Mouse (Mus musculus) midbrain, embryonic 12.5 days (tissue): ENCODE measurements around the gene Galnt10. TPM values are rescaled to one million over a fixed set of nuclear protein-coding genes. Genes with fewer than 3 reads are reported as not detected.

ENCODE experiments used
- ATAC-seq: fragments of 200-750 bp; cut with Nextera tagmentation; 2 replicates; pipeline ENCODE4 v1.8.0; 2017; ENCODE audit warnings: low read depth, moderate TSS enrichment, moderate library complexity; ENCODE audit not compliant: low FRiP score
- H3K27ac ChIP-seq: fragments of 300-500 bp; sonication (generic); replicated peaks from 2 replicates; pipeline ENCODE4 v1.5.1; 2016; ENCODE audit warnings: mild to moderate bottlenecking
- H3K27me3 ChIP-seq: fragments of 300-500 bp; sonication (generic); 2 replicates; pipeline ENCODE4 v1.6.1; 2016; ENCODE audit warnings: mild to moderate bottlenecking
- H3K36me3 ChIP-seq: fragments of 300-500 bp; sonication (generic); 2 replicates; pipeline ENCODE4 v1.6.1; 2016
- H3K4me1 ChIP-seq: fragments of 300-500 bp; sonication (generic); 2 replicates; pipeline ENCODE4 v1.6.1; 2016
- H3K4me2 ChIP-seq: fragments of 300-500 bp; sonication (generic); replicated peaks from 2 replicates; pipeline ENCODE4 v1.6.1; 2016; ENCODE audit warnings: mild to moderate bottlenecking, moderate library complexity
- H3K4me3 ChIP-seq: fragments of 300-500 bp; sonication (generic); 2 replicates; pipeline ENCODE4 v1.5.1; 2016; ENCODE audit warnings: mild to moderate bottlenecking
- H3K9ac ChIP-seq: fragments of 300-500 bp; sonication (generic); replicated peaks from 2 replicates; pipeline ENCODE4 v1.6.1; 2016; ENCODE audit warnings: mild to moderate bottlenecking, moderate library complexity
- H3K9me3 ChIP-seq: fragments of 300-500 bp; sonication (generic); 2 replicates; pipeline ENCODE4 v1.6.1; 2016; ENCODE audit warnings: mild to moderate bottlenecking
- WGBS: fragments of 180-500 bp; shearing (Covaris S2); methylation state at CpG from one replicate; pipeline ENCODE4 v1.1.7; 2016; 5-methylcytosine and 5-hydroxymethylcytosine counted together
- polyA plus RNA-seq: library from polyadenylated mRNA; unstranded; fragments of >200 nt; fragmentation: Nextera tagmentation; extraction: Ambion mirVana; gene quantifications from 2 replicates; pipeline ENCODE4 v1.2.1, GENCODE M21; 2016

The Galnt10 gene
- polyA plus RNA-seq, 1 experiment from 2014 or later, result 26.6 TPM

GRCm38 (mm10) chr11:57683125-57683524 lies 37.9 kb downstream of the Galnt10 start:
- Histone ChIP-seq H3K27me3 (peaks cover 12% of the 10 kb centered on the region; the same call in 1 of the 2 replicates), H3K4me1 (peaks cover 35% of the 10 kb centered on the region), H3K4me2 (no peak overlapping the region), H3K36me3 (no peaks in the 10 kb centered on the region), H3K9ac (no peak overlapping the region), H3K4me3 (no peak overlapping the region), H3K9me3 (no peaks in the 10 kb centered on the region), H3K27ac (no peak overlapping the region)
- WGBS, result 72% methylated on average over 12 of the region's 12 CpGs
- no peak for ATAC-seq

GRCm38 (mm10) chr11:57683931-57684330 lies 38.7 kb downstream of the Galnt10 start:
- 69% methylated on average over 8 of the region's 8 CpGs for whole genome bisulfite sequencing
- Histone ChIP-seq H3K4me2 (no peak overlapping the region), H3K27me3 (peaks cover 12% of the 10 kb centered on the region; the same call in 1 of the 2 replicates), H3K9ac (no peak overlapping the region), H3K9me3 (no peaks in the 10 kb centered on the region), H3K36me3 (no peaks in the 10 kb centered on the region), H3K4me3 (no peak overlapping the region), H3K4me1 (peaks cover 35% of the 10 kb centered on the region), H3K27ac (no peak overlapping the region)
- ATAC-seq, result no peak

GRCm38 (mm10) chr11:57684891-57685290 lies 39.6 kb downstream of the Galnt10 start:
- H3K9me3 ChIP-seq, result no peaks in the 10 kb centered on the region
- H3K4me3 ChIP-seq, result no peak overlapping the region
- WGBS, result 29% methylated on average over 5 of the region's 5 CpGs
- no peaks in the 10 kb centered on the region for H3K36me3 ChIP-seq
- H3K27me3 ChIP-seq, result peaks cover 12% of the 10 kb centered on the region; the same call in 1 of the 2 replicates
- H3K9ac ChIP-seq, result no peak overlapping the region
- no peak overlapping the region for H3K4me2 ChIP-seq
- H3K27ac ChIP-seq, result 0 out of 2 replicates have a peak overlapping the region, but pooled peaks have one; percentile 21
- no peak for ATAC-seq
- H3K4me1 ChIP-seq, result peaks cover 43% of the 10 kb centered on the region

- Histone ChIP-seq H3K9me3 (no peaks in the 10 kb centered on the region), H3K4me3 (no peak overlapping the region), H3K27me3 (peaks cover 12% of the 10 kb centered on the region; the same call in 1 of the 2 replicates), H3K27ac (no peak overlapping the region), H3K4me1 (peaks cover 40% of the 10 kb centered on the region), H3K36me3 (no peaks in the 10 kb centered on the region), H3K4me2 (no peak overlapping the region), H3K9ac (no peak overlapping the region)
- ATAC-seq, result 0 out of 2 replicates have a peak, but pooled peaks have one; percentile 44
- 26% methylated on average over 10 of the region's 10 CpGs for WGBS
Measured at GRCm38 (mm10) chr11:57685689-57686454, 40.6 kb downstream of the Galnt10 start.

GRCm38 (mm10) chr11:57686797-57687196 lies 41.6 kb downstream of the Galnt10 start:
- Histone ChIP-seq H3K9me3 (no peaks in the 10 kb centered on the region), H3K4me3 (no peak overlapping the region), H3K4me1 (peaks cover 36% of the 10 kb centered on the region), H3K27me3 (peaks cover 12% of the 10 kb centered on the region; the same call in 1 of the 2 replicates), H3K4me2 (no peak overlapping the region), H3K36me3 (no peaks in the 10 kb centered on the region), H3K27ac (0 out of 2 replicates have a peak overlapping the region, but pooled peaks have one; percentile 6), H3K9ac (no peak overlapping the region)
- no peak for ATAC-seq
- WGBS, result 82% methylated on average over 12 of the region's 12 CpGs

GRCm38 (mm10) chr11:57687258-57687657 lies 42.0 kb downstream of the Galnt10 start:
- no peaks in the 10 kb centered on the region for H3K36me3 ChIP-seq
- peaks cover 32% of the 10 kb centered on the region for H3K4me1 ChIP-seq
- H3K9ac ChIP-seq, result no peak overlapping the region
- no peaks in the 10 kb centered on the region for H3K9me3 ChIP-seq
- WGBS, result 95% methylated on average over 9 of the region's 9 CpGs
- H3K4me2 ChIP-seq, result no peak overlapping the region
- H3K27ac ChIP-seq, result no peak overlapping the region
- H3K4me3 ChIP-seq, result no peak overlapping the region
- no peak for ATAC-seq
- peaks cover 12% of the 10 kb centered on the region; the same call in 1 of the 2 replicates for H3K27me3 ChIP-seq

GRCm38 (mm10) chr11:57688179-57688929 lies 43.1 kb downstream of the Galnt10 start:
- H3K9ac ChIP-seq, result no peak overlapping the region
- 82% methylated on average over 14 of the region's 14 CpGs for WGBS
- H3K4me3 ChIP-seq, result no peak overlapping the region
- peaks cover 37% of the 10 kb centered on the region for H3K4me1 ChIP-seq
- ATAC-seq, result no peak
- peaks cover 12% of the 10 kb centered on the region; the same call in 1 of the 2 replicates for H3K27me3 ChIP-seq
- no peak overlapping the region for H3K4me2 ChIP-seq
- no peak overlapping the region for H3K27ac ChIP-seq
- no peaks in the 10 kb centered on the region for H3K36me3 ChIP-seq
- H3K9me3 ChIP-seq, result no peaks in the 10 kb centered on the region

GRCm38 (mm10) chr11:57689811-57690210 lies 44.6 kb downstream of the Galnt10 start:
- H3K4me1 ChIP-seq, result peaks cover 26% of the 10 kb centered on the region
- H3K4me3 ChIP-seq, result no peak overlapping the region
- 72% methylated on average over 6 of the region's 6 CpGs for whole genome bisulfite sequencing
- no peak overlapping the region for H3K27ac ChIP-seq
- no peaks in the 10 kb centered on the region for H3K36me3 ChIP-seq
- peaks cover 7% of the 10 kb centered on the region; the same call in 1 of the 2 replicates for H3K27me3 ChIP-seq
- no peak overlapping the region for H3K9ac ChIP-seq
- no peaks in the 10 kb centered on the region for H3K9me3 ChIP-seq
- H3K4me2 ChIP-seq, result no peak overlapping the region
- ATAC-seq, result no peak

- no peak overlapping the region for H3K9ac ChIP-seq
- H3K36me3 ChIP-seq, result no peaks in the 10 kb centered on the region
- H3K27me3 ChIP-seq, result 0 out of 2 replicates have a peak, but pooled peaks cover 4% of the 10 kb centered on the region
- H3K4me2 ChIP-seq, result no peak overlapping the region
- no peak overlapping the region for H3K27ac ChIP-seq
- WGBS, result 90% methylated on average over 5 of the region's 5 CpGs
- H3K4me3 ChIP-seq, result no peak overlapping the region
- no peak for ATAC-seq
- H3K9me3 ChIP-seq, result no peaks in the 10 kb centered on the region
- peaks cover 23% of the 10 kb centered on the region for H3K4me1 ChIP-seq
Measured at GRCm38 (mm10) chr11:57690836-57691235, 45.6 kb downstream of the Galnt10 start.

- ATAC-seq, result no peak
- no peak overlapping the region for H3K4me2 ChIP-seq
- no peak overlapping the region for H3K9ac ChIP-seq
- H3K27me3 ChIP-seq, result peaks cover 4% of the 10 kb centered on the region; the same call in 1 of the 2 replicates
- H3K4me1 ChIP-seq, result peaks cover 34% of the 10 kb centered on the region
- no peak overlapping the region for H3K27ac ChIP-seq
- no peak overlapping the region for H3K4me3 ChIP-seq
- H3K9me3 ChIP-seq, result no peaks in the 10 kb centered on the region
- H3K36me3 ChIP-seq, result no peaks in the 10 kb centered on the region
- WGBS, result 76% methylated on average over 6 of the region's 6 CpGs
Measured at GRCm38 (mm10) chr11:57691939-57692338, 46.7 kb downstream of the Galnt10 start.

GRCm38 (mm10) chr11:57692726-57693125 lies 47.5 kb downstream of the Galnt10 start:
- no peak overlapping the region for H3K9ac ChIP-seq
- ATAC-seq, result no peak
- H3K27ac ChIP-seq, result no peak overlapping the region
- peaks cover 42% of the 10 kb centered on the region for H3K4me1 ChIP-seq
- 83% methylated on average over 7 of the region's 7 CpGs for WGBS
- no peak overlapping the region for H3K4me3 ChIP-seq
- H3K9me3 ChIP-seq, result no peaks in the 10 kb centered on the region
- no peak overlapping the region for H3K4me2 ChIP-seq
- H3K36me3 ChIP-seq, result no peaks in the 10 kb centered on the region
- peaks cover 8% of the 10 kb centered on the region; the same call in 1 of the 2 replicates for H3K27me3 ChIP-seq

- Histone ChIP-seq H3K27me3 (peaks cover 10% of the 10 kb centered on the region; the same call in 1 of the 2 replicates), H3K27ac (no peak overlapping the region), H3K4me1 (peaks cover 38% of the 10 kb centered on the region), H3K36me3 (no peaks in the 10 kb centered on the region), H3K9me3 (no peaks in the 10 kb centered on the region), H3K4me3 (no peak overlapping the region), H3K4me2 (no peak overlapping the region), H3K9ac (no peak overlapping the region)
- 95% methylated on average over 6 of the region's 6 CpGs for WGBS
- no peak for ATAC-seq
Measured at GRCm38 (mm10) chr11:57694486-57694885, 49.2 kb downstream of the Galnt10 start.
